Mouse (Mus musculus) left cerebral cortex, postnatal 25 days (tissue): ENCODE results near the gene Sox30. TPM values are rescaled to one million over a fixed set of nuclear protein-coding genes. Genes with fewer than 3 reads are reported as not detected.

Experiments
- DNase-seq, 2 experiments: peaks; one replicate each; pipeline ENCODE4 v3.0.0; 2022; ENCODE audit warnings: low spot score in 2 of 2, mixed read lengths in 1 of 2
- intact Hi-C: fragments of 180-260 bp; cut with DNase I; formaldehyde crosslinking; loops from one replicate; pipeline ENCODE4 v1.15.1; 2025
- total RNA-seq, 2 experiments: library from RNA; stranded (reverse); gene quantifications; 2 replicates each; pipeline ENCODE4 v1.2.3; 2021

The Sox30 gene
- under 1 TPM; 0.16 to 0.27 TPM for total RNA-seq

DNA sequence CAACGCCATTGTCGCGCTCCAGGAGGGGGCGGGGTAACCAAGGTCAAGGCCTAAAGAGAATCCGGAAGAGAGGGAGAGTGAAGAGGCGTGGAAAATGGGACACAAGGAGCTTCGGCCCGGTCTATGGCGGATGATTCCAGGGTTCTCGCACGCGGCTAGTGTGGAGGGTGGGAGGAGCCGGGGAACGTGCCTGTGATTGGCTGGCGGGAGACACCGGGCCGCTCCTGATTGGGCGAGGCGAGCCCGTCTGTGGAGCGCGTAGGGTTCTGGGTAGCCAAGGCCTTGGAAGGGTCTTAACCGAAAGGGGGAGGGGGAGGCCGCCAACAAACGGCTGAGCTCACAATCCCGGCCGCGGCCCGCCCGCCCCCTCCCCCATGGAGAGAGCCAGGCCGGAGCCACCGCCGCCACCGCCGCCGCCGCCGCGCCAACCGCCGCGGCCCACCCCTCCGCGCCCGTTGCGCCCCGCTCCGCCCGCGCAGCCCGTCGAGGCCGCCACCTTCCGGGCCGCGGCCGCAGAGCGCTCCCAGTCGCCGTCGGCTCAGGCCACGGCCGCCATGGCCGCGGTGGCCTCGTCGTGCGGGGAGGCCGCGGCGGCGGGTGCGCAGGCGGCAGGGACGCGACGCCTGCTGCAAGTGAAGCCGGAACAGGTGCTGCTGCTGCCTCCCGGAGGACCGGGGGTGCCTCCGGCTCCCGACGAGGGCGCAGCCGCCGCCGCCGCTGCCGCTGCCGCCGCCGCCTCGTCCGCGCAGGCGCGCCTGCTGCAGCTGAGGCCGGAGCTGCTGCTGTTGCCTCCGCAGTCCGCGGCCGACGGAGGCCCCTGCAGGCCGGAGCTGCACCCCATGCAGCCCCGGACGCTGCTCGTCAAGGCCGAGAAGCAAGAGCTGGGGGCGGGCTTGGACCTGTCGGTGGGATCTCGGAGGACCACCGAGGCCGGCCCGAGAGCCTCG is at the start of gene Sox30:
Gene Sox30 (plus strand): TSS at position 365 of the 947 bp plus-strand sequence.
- intact Hi-C loops: no loop called here
- DNase-seq: peak; percentile 27 to 34

DNA sequence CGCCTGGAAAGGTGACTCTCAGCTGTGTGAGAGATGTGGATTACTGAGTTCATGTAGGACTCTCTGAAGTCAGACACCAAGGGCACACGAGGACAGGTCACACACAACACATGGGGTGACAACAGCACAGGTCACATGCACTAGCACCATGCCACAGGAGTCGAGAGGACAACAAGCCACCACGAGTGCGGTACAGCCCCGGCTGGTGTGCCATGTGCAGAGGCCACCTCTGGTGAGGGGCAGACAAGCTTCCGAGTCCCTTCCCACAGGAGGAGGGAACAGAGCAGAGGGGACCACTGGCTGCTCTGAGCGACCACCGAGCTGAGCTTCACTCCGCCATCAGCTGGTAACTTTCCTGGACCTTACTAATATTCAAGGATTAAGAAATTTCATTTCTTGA is 47.3 kb upstream of the Sox30 start:
- intact Hi-C loops: no loop called here

GRCm38 (mm10) chr11:45937478-45937877 is 42.6 kb upstream of the Sox30 start:
- peak in 1 of 2 experiments; percentile 67 for DNase-seq
- intact Hi-C loops: no loop called here

More for the DNA sequence above, 47.3 kb upstream of the Sox30 start:
- DNase-seq: no peak

GRCm38 (mm10) chr11:45938917-45939316 is 41.2 kb upstream of the Sox30 start:
- DNase-seq: peak in 1 of 2 experiments; percentile 13
- intact Hi-C loops: no loop called here

GRCm38 (mm10) chr11:45942281-45942680 is 37.8 kb upstream of the Sox30 start:
- intact Hi-C loops: loop anchor here (5.0 to 10.0 kb wide), 2 partner anchors 115 to 493 kb away; partner anchors contain the start of genes Adam19 and Med7
- no peak for DNase-seq

- peak; percentile 65 to 83 for DNase-seq
- intact Hi-C loops: loop anchor here (5.0 to 10.0 kb wide), 2 partner anchors 114 to 492 kb away; partner anchors contain the start of genes Adam19 and Med7
Measured at GRCm38 (mm10) chr11:45943108-45943705, 36.9 kb upstream of the Sox30 start.

GRCm38 (mm10) chr11:45943891-45944642 is 36.0 kb upstream of the Sox30 start:
- DNase-seq: peak in 1 of 2 experiments; percentile 44
- intact Hi-C loops: loop anchor here (1.0 to 10.0 kb wide), 6 partner anchors 33 to 491 kb away; partner anchors contain the start of genes Adam19 and Med7

- peak; percentile 96 to 97 for DNase-seq
- intact Hi-C loops: loop anchor here (1.0 to 10.0 kb wide), 6 partner anchors 32 to 490 kb away; partner anchors contain the start of genes Adam19 and Med7
Measured at GRCm38 (mm10) chr11:45944643-45945156, 35.4 kb upstream of the Sox30 start, which contains the start of gene Lsm11. Gene Lsm11, minus strand, starts transcription at chr11:45944935.

GRCm38 (mm10) chr11:45946796-45947195 is 33.3 kb upstream of the Sox30 start:
- peak in 1 of 2 experiments; percentile 11 for DNase-seq
- intact Hi-C loops: loop anchor here (1.0 to 10.0 kb wide), 2 partner anchors 255 to 488 kb away; partner anchors contain the start of gene Med7

DNA sequence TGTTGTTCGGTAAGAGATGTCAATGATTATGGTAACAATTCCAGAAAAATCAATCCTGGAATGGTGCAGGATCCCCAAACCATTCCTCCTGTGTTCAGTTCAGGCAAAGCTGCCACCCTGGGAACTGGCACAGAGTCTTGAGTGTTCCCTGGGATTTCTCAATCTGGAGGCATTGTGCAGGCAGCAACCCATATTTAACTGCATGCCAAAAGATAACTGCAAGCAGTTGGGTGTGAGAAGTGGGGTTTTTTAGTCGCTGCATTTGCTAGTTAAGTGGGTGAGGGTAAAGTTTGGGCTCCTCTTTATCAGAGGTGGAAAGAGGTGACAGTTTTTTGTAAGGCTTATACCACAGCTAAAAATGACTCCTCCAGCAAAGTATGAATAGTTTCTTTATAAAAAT is 32.6 kb upstream of the Sox30 start:
- intact Hi-C loops: loop anchor here (1.0 to 10.0 kb wide), 2 partner anchors 254 to 487 kb away; partner anchors contain the start of gene Med7
- DNase-seq: peak; percentile 49 to 88

GRCm38 (mm10) chr11:45955127-45955627 is 24.9 kb upstream of the Sox30 start, which contains the start of gene Thg1l:
Gene Thg1l, minus strand, starts transcription at chr11:45955494.
- intact Hi-C loops: loop anchor here (5.0 kb wide), 1 partner anchor 102 kb away; the partner anchor contains the start of gene Adam19
- peak; percentile 92 to 95 for DNase-seq

GRCm38 (mm10) chr11:45959598-45959997 is 20.5 kb upstream of the Sox30 start:
- no peak for DNase-seq
- intact Hi-C loops: loop anchor here (5.0 kb wide), 1 partner anchor 98 kb away; the partner anchor contains the start of gene Adam19

- intact Hi-C loops: no loop called here
- DNase-seq: no peak
Measured at GRCm38 (mm10) chr11:45960003-45960402, 20.1 kb upstream of the Sox30 start.

DNA sequence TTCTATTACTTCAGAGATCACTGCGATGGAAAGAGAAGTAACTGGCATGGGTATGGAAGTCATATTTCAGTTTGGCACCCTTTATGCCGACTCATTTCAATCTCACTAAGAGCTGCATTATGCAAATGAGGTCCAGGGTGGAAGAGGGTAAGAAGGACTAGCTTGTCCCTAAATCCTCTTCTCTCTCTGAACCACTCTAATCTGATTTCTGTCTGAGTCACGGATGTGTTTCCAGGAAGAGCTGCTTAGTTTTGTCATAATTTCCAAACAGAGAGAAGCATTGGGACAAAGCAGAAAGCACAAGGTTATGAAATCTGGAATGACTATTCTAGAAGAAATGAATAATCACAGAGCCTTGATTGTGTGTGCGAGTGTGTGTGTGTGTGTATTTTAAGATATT is 13.2 kb upstream of the Sox30 start:
- no peak for DNase-seq
- intact Hi-C loops: no loop called here

GRCm38 (mm10) chr11:45968466-45968865 is 11.6 kb upstream of the Sox30 start:
- no peak for DNase-seq
- intact Hi-C loops: no loop called here

DNA sequence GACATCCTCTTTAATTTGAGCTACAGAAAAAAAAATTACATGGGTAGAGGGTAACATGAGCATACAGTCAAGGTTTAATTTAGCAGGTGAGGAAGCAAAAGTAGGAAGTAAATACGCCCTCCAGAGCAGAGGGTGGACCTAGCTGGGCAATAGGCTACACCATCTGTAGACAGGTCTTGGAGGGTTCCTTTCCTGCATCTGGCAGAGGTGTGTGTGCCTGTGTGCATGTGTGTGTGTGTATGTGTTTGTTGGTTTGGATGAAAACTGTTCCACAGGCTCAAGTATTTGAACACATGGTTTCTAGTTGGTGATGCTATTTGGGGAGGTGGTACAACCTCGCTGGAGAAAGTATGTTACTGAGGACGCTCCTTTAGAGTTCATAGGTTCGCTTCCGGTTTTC is 6.5 kb upstream of the Sox30 start:
- no peak for DNase-seq
- intact Hi-C loops: no loop called here

DNA sequence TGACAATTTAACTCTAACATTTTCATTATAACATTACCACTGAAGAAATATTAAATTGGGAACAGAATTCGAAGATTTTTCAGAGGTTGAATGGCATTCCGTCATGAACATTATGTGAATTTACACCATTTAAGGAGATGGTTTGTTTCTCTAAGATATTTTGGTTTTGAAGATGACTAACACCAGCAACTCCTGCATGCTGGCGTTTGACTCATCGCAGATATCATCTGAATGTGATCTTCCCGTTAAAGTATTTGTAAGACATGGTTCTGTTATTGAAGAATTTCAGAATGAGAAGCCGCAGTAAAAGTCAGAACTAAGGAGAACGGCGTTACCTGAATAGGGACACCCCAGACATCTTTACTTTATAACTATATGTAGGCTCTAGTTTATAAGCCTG is 5.6 kb upstream of the Sox30 start:
- intact Hi-C loops: no loop called here
- peak in 1 of 2 experiments; percentile 70 for DNase-seq

GRCm38 (mm10) chr11:45976061-45976460 is 4.0 kb upstream of the Sox30 start:
- intact Hi-C loops: loop anchor here (2.0 kb wide), 1 partner anchor 31 kb away; the partner anchor contains the start of gene Lsm11
- peak in 1 of 2 experiments; percentile 88 for DNase-seq

GRCm38 (mm10) chr11:45980893-45981253 is 763 bp downstream of the Sox30 start:
- intact Hi-C loops: no loop called here
- DNase-seq: no peak
